Mouse (Mus musculus) large intestine, adult 2 months (tissue): ENCODE results near the gene Stil. TPM values are rescaled to one million over a fixed set of nuclear protein-coding genes. Genes with fewer than 3 reads are reported as not detected.

Source experiments
- DNase-seq: peaks from one replicate; pipeline ENCODE4 v3.0.0-alpha.2; 2012; ENCODE audit warnings: low read depth, low spot score
- WGBS: fragments of 180-500 bp; shearing (Covaris S2); methylation state at CpG from one replicate; pipeline ENCODE4 v1.1.7; 2018; 5-methylcytosine and 5-hydroxymethylcytosine counted together
- polyA plus RNA-seq: library from polyadenylated mRNA; depleted of rRNA; stranded (reverse); fragments of >200 nt; gene quantifications from 2 replicates; pipeline ENCODE4 v1.2.3, GENCODE M21; 2012

Gene Stil
- polyA plus RNA-seq, 1 experiment = 2.2 TPM

- 81% methylated on average over 3 of the region's 3 CpGs for WGBS
- no peak for DNase-seq
Observed at GRCm38 (mm10) chr4:115045621-115046020, 45.7 kb downstream of the Stil start.

DNA sequence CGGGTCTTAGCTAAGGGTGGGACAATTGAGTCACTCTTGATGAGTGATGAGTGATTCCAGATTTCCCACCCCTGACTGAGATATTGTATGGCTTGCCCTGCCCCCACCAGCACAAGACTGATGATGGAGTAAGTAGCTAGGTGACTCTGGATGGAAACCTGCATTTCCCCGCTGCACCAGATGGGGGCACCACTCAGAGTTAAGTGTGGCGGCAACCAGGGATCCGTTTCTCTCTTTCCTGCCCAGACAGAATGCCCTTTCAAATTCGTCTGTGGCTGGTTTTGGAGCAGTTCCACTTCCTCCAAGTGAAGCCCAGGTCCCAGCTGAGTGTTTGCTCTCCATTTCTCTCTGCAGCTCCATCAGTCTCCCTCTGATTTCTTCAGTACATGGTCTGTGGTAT lies 47.8 kb downstream of the Stil start:
- WGBS = 4% methylated on average over 5 of the region's 5 CpGs
- no peak for DNase-seq

- WGBS = 69% methylated on average over 8 of the region's 8 CpGs
- DNase-seq = no peak
Observed at GRCm38 (mm10) chr4:115048190-115048589, 48.2 kb downstream of the Stil start.

DNA sequence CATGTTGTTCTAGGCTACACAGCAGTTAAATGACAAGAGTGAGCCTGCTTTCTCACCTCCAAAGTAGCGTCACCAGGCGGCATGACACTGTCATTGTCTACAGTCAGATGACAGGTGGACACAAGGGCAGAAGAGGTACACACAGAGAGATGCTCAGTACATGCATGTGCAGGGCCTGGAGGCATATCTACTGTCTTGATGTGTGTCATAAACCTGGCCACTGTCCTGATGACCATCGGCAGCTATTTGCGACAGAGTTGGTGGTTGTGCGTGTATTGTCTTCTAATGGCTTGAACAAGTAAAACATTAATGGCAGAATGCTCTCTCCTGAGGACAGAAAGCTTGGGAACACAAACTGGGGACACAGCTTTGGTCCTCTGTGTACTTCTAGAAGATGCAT lies 51.3 kb downstream of the Stil start:
- DNase-seq = no peak
- WGBS = 63% methylated on average over 5 of the region's 5 CpGs

DNA sequence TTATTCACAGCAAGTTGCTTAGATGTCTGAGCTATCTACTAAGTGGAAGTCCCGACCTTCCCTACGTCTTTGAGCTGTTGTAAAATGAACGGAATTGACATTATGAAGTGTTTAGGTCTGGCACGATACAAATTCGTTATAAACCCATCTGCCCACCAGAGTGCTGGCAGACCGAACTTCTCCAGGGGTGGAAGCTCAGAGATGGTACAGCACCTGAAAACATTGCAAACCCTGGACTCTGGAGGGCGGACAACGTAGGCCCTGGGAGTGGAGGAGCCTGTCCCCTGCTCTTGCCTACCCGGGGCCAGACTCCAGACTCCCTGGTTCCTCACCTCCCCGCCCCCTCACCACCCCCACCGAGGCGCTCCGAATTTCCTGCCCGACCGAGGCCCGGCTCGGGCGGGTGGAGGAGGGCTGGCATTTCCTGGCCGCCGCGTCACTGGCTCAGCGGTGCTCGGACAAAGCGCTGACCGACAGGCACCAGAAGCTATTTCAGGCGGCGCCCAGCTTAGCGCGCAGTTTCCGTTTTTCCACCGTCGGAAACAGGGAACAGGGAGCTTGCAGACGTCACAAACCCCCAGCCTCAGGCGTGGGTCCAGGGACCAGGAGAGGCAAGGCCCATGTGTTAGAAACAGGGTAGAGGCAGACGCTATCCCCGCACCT lies 52.5 kb downstream of the Stil start:
- WGBS = 3% methylated on average over 36 of the region's 36 CpGs
- DNase-seq = no peak

DNA sequence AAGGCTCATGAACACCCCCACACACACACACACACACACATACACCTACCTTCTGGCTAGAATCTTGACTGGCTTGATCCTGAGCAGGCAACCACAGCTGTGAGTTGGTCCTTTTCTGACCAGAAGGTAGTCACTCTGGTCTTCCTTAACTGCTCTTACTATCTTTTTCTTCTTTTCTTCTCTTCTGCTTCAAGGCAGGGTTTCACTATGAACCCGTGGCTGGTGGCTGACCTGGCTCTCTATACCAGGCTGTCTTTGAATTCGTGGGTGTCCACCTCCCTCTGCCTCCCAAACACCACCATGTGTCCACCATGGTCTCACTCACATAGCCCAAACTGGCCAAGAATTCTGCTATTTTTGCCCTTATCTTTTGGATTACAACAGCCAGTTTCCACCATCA lies 55.1 kb downstream of the Stil start:
- 23% methylated on average over 2 of the region's 2 CpGs for WGBS
- DNase-seq = no peak

GRCm38 (mm10) chr4:115055691-115056090 lies 55.7 kb downstream of the Stil start:
- no peak for DNase-seq
- 29% methylated on average over 3 of the region's 3 CpGs for WGBS

GRCm38 (mm10) chr4:115056371-115056920 lies 56.5 kb downstream of the Stil start, which contains the start of gene Tal1:
Gene Tal1 (plus strand): TSS chr4:115056426.
- no peak for DNase-seq

GRCm38 (mm10) chr4:115056921-115057673 lies 57.1 kb downstream of the Stil start:
- no peak for DNase-seq
- 2% methylated on average over 48 of the region's 48 CpGs for WGBS

More at GRCm38 (mm10) chr4:115056371-115056920, 56.5 kb downstream of the Stil start, which contains the start of gene Tal1:
- whole genome bisulfite sequencing = 3% methylated on average over 60 of the region's 60 CpGs

GRCm38 (mm10) chr4:115057674-115058316 lies 57.8 kb downstream of the Stil start:
- no peak for DNase-seq
- WGBS = 5% methylated on average over 33 of the region's 33 CpGs

DNA sequence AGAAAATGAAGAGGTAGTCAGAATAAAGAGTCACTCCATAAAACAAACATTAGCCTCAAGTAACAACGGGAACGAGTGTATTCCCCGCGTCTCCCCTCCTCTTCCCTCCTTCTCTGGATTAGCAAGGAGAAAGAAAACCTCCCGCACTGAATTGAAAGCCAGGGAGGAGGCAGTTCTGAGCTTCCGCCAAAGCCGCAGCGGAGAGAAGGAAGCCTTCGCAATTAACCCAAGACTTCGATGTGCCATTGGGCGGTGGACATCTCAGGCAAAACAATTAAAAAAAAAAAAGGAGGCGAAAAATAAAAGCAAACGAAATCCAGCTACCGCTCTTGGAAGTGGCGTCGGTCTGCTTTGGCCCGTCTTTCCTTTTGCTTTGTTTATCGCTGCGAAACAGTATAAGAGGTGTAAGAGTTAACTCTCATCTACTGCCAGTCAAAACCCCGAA lies 58.4 kb downstream of the Stil start:
- DNase-seq = no peak
- WGBS = 4% methylated on average over 20 of the region's 20 CpGs

- no peak for DNase-seq
- 14% methylated on average over 23 of the region's 23 CpGs for WGBS
Observed at GRCm38 (mm10) chr4:115058871-115059590, 59.1 kb downstream of the Stil start.

- WGBS = 34% methylated on average over 12 of the region's 12 CpGs
- no peak for DNase-seq
Observed at GRCm38 (mm10) chr4:115059871-115060270, 59.9 kb downstream of the Stil start.

- 39% methylated on average over 3 of the region's 3 CpGs for WGBS
- no peak for DNase-seq
Observed at GRCm38 (mm10) chr4:115060753-115061152, 60.8 kb downstream of the Stil start.

DNA sequence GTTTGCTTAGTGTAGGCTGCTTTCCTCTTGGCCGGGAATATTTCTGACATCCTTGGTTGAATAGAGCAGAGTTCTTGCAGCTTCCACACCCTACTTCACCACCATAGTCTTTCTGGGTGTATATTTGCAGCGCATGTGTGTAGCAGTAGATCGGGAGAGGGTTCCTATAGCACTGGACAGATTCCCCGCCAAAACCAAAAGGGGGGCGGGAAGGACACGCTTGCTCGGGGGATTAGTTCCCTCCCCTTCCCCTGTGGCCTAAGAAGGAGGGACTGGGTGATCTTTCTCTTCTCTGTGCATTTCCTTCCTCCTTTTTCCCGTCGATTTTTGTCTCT lies 62.5 kb downstream of the Stil start:
- no peak for DNase-seq
- WGBS = 6% methylated on average over 9 of the region's 9 CpGs

DNA sequence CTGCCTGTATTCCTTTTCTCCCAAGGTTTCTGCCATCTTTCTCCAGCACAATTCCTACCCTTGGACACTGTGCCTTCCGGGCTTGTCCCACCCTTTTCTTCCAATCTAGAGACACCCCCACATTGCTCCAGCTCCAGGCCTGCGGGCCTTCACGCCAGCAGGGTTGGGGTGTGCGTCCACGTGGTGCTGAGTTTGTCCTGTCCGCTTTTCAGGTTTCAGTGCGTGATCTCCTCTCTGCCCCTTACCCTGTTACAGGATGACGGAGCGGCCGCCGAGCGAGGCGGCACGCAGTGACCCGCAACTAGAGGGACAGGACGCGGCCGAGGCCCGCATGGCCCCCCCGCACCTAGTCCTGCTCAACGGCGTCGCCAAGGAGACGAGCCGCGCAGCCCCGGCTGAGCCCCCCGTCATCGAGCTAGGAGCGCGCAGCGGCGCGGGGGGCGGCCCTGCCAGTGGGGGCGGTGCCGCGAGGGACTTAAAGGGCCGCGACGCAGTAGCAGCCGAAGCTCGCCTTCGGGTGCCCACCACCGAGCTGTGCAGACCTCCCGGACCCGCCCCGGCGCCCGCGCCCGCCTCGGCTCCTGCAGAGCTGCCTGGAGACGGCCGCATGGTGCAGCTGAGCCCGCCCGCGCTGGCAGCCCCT lies 63.0 kb downstream of the Stil start:
- under 1% methylated on average over 58 of the region's 58 CpGs for WGBS
- DNase-seq = no peak

GRCm38 (mm10) chr4:115063518-115064239 lies 63.7 kb downstream of the Stil start:
- DNase-seq = no peak
- 7% methylated on average over 31 of the region's 31 CpGs for WGBS

- 18% methylated on average over 1 of the region's 1 CpGs for WGBS
- DNase-seq = no peak
Observed at GRCm38 (mm10) chr4:115071668-115072067, 71.7 kb downstream of the Stil start.

- WGBS = 86% methylated on average over 1 of the region's 1 CpGs
- no peak for DNase-seq
Observed at GRCm38 (mm10) chr4:115074789-115075188, 74.8 kb downstream of the Stil start.
